Mouse (Mus musculus) ovary, adult 2 months (tissue): ENCODE results near the gene Smad5. TPM values are rescaled to one million over a fixed set of nuclear protein-coding genes. Genes with fewer than 3 reads are reported as not detected.

Experiments used
- polyA plus RNA-seq: library from polyadenylated mRNA; depleted of rRNA; stranded (reverse); fragments of >200 nt; gene quantifications from 2 replicates; pipeline ENCODE4 v1.2.3, GENCODE M21; 2012; rRNA removed

The Smad5 gene
- 18.8 and 31.4 TPM in 2 replicates for polyA plus RNA-seq

DNA sequence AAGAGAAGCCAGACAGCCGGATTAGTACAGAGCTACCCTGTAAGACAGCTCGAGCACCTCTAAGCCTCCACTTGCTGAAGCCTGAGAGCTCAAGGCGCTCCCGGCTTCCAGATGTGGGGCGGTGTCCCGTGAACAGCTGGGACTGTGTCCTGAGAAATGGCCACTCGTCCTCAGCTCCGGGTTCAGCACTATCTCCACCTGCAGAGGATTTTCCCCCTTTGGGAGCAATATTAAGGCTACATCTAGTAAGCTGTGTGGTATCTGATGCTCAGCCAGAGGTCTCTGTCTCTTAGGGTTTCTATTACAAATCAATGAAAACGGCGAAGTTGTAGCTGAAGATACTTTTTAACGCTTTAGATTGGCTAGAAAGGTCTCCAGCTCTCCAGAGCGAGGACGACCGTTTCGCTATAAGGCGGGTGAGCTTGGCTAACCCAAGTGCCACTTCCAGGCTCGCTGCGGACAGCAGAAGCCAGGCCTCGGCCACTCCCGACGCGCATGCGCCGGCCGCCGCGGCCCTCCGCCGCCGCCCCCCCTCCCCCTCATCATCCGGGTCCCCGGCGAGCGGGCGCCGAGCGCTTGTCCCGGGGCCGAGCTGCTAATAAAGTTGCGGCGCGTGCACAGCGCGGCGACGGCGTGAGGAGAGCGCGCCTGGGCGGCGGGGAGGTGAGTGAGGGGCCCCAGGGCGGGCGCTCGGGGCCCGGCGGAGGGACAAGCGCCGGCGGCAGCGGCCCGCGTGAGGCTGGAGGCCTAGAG, at the start of gene Smad5:
Gene Smad5, plus strand, starts transcription at position 542 of the 753 bp plus-strand sequence.

DNA sequence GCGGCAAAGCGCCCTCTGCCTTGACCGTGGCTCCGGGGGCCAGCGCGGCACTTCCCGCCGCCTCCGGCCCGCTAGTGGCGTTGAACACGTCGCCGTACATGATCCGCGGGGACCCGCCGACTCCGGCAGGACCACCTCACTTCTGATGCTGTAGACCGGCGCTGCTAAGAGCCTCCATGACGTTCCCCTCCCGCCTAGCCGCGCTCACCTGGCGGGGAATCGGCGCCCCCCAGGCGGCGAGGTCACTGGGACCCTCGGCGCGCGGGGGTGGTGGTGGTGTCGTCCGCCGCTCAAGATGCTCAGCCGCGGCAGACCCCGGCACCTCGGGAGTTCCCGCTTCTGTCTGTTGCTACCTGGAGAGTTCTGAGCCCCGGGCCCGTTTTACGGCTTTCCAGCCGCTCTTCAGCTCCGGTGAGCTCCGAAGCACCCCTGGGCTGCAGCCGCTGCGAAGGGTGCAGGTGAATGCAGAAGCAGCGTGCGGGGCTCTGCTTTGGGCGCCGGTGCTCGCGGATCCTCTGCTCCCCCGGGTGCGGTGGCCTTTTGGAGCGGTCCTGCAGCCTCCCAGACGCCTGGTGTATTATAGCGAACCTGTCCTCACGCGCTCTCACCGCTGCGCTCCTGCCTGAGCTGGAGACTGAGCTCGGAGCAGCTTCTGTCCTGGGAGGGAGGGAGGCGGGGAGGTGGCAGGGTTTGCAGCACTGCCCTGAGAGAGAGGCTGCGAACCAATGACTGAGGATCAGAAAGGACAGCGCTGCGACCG, 50.6 kb downstream of the Smad5 start, which contains the start of gene Gm45623:
Gene Gm45623, minus strand, starts transcription at position 636 of the 760 bp plus-strand sequence.

Other genes with a start within 250 kb of the Smad5 start
- gene Il9, start 220.8 kb upstream of the Smad5 start, polyA plus RNA-seq, result not detected in 2 replicates
- gene Fbxl21, start 180.5 kb upstream of the Smad5 start, polyA plus RNA-seq, result 0.93 and 2.4 TPM in 2 replicates
- not detected in 2 replicates for gene Lect2, start 154.5 kb upstream of the Smad5 start, polyA plus RNA-seq
- gene Tgfbi, start 93.5 kb upstream of the Smad5 start, polyA plus RNA-seq, result 127 and 202 TPM in 2 replicates
- gene Gm45623, start 50.8 kb downstream of the Smad5 start, polyA plus RNA-seq, result 0.14 TPM in 1 of 2 replicates, not detected in the other
- gene Trpc7, start 193.0 kb downstream of the Smad5 start, polyA plus RNA-seq, result not detected in 2 replicates